Mouse (Mus musculus): ENCODE measurements at regions not wholly inside any gene's neighbourhood (a gene's known extent, or its start where the extent isn't known, plus 50 kb on each side); places are given as distances from the start of the nearest gene placed in this dataset.

- TF ChIP-seq CTCF (IDR thresholded peaks at IDR 0.05; ENCODE audit: low read depth) (no peak), EP300 (optimal IDR thresholded peaks at IDR 0.05) (no peak)
Measured at GRCm38 (mm10) chr1:117356418-117357194, 340.3 kb upstream of the Gm28363 start.

Measured in stomach, postnatal 0 days (tissue).